Mouse (Mus musculus) thymus, postnatal 14 days (tissue): ENCODE measurements around the gene Tbl1xr1.

Source experiments
- DNase-seq: peaks from one replicate; pipeline ENCODE4 v3.0.0; 2021

The Tbl1xr1 gene

DNA sequence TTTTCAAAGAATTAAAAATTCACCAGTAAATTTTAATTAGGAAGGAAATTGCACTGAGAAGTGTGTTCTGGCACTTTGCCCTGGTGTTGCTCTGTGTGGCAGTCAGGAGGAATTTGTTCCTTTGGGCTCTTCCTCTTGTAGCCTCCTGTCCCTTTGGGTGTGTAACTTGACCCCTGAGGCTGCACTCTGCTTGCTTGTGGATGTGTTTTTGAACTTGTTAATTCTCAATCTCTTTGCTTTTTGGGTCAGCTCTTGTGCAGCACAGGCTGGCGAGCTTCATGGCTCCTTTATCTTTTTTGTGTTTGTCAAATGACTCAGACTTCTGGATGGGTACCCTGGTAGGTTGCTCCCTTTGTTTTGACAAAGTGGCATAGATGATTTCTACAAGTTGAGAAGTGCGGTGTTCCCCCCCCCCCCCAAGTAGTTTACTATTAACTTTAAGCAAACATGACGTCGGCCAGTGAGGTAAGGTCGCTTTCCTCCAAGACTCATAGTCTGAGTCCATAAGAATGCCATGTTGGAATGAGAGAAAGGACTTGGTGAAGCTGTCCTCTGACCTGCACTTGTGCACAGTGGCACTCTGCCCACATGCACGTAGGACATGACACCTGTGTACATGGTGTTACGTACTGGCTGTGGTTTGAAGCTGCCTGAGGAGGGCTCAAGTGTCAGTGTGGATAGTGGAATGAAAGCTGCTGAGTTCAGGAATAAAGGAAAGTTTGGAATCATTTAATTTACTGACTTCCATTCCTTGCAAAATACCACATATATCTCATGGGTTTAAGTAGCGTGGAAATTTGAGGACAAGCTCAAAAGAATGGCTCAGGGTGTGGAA lies 14.2 kb downstream of the Tbl1xr1 start:
- DNase-seq, result no peak

- DNase-seq, result no peak
Measured at GRCm38 (mm10) chr3:22091266-22091550, 14.8 kb downstream of the Tbl1xr1 start.

GRCm38 (mm10) chr3:22091681-22092080 lies 15.2 kb downstream of the Tbl1xr1 start:
- no peak for DNase-seq

- DNase-seq, result no peak
Measured at GRCm38 (mm10) chr3:22092784-22093183, 16.3 kb downstream of the Tbl1xr1 start.

DNA sequence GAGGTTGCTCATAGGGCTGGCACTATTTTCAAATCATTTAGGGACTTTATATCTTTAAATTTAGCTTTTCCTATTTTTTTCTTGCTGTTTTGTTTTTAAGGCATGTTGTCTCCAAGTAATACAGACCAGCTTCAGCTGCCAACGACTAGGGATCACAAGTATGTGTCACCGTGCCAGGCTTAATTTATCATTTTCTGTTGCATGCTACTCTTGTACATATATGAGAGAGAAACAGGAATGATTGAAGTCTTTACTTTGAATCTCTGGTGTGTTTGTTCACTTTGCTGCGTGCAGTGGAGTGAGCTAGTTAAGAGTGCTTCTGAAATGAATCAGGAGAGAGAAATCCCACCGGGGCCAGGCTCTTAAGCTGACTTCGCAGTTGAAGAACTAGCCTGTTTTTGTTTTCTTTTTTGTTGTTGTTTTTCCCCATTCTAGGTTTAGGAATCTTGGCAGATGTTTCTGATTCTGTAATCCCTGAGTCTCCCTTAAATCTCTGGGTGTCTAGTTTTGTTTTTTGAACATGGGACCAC lies 27.6 kb downstream of the Tbl1xr1 start:
- DNase-seq, result no peak

- no peak for DNase-seq
Measured at GRCm38 (mm10) chr3:22105471-22105870, 29.0 kb downstream of the Tbl1xr1 start.

DNA sequence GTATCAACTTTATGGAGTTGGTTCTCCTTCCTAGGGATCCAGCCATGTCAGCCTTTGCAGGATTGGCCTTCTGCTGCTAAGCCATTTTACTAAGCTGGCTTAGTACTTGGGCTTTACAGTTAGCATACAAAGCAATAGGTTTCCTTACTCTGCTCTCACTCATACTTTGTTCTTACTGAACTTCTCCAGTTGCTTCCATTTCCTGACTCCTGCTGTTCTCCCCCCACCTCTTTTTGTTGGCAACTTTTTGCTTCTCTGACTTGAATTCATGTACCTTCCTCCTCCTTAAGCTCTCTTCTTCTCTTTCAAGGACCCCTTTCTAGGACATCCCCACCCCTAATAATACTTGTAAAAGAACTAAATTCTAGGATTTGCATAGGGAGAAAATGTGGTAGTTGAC lies 31.6 kb downstream of the Tbl1xr1 start:
- DNase-seq, result no peak

- peak; percentile 25 for DNase-seq
Measured at GRCm38 (mm10) chr3:22109651-22110050, 33.2 kb downstream of the Tbl1xr1 start.

- DNase-seq, result no peak
Measured at GRCm38 (mm10) chr3:22113773-22114172, 37.3 kb downstream of the Tbl1xr1 start.

GRCm38 (mm10) chr3:22115221-22115620 lies 38.8 kb downstream of the Tbl1xr1 start:
- peak; percentile 45 for DNase-seq

- DNase-seq, result no peak
Measured at GRCm38 (mm10) chr3:22115678-22116077, 39.2 kb downstream of the Tbl1xr1 start.

- no peak for DNase-seq
Measured at GRCm38 (mm10) chr3:22116188-22116587, 39.7 kb downstream of the Tbl1xr1 start.

DNA sequence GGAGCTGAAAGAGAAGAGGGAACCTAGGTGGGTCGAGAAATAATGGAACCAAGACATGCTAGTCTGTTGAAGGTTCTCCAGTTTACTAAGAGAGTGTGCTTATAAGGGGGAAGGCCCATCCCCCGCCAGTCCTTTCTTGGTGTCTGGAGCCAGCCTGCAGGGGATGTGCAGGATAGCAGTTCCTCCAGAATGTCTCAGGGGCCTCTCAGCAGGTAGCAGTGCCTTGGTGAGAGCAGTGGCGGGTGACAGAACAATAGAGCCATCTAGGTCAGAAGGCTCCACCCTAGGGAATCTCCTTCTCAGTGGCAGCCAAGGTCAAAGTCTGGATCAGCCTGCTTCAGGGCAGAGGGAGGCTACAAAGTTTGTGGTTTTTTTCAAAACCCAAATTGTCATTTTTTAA lies 45.3 kb downstream of the Tbl1xr1 start:
- DNase-seq, result peak; percentile 57

GRCm38 (mm10) chr3:22123145-22123544 lies 46.7 kb downstream of the Tbl1xr1 start:
- DNase-seq, result no peak

DNA sequence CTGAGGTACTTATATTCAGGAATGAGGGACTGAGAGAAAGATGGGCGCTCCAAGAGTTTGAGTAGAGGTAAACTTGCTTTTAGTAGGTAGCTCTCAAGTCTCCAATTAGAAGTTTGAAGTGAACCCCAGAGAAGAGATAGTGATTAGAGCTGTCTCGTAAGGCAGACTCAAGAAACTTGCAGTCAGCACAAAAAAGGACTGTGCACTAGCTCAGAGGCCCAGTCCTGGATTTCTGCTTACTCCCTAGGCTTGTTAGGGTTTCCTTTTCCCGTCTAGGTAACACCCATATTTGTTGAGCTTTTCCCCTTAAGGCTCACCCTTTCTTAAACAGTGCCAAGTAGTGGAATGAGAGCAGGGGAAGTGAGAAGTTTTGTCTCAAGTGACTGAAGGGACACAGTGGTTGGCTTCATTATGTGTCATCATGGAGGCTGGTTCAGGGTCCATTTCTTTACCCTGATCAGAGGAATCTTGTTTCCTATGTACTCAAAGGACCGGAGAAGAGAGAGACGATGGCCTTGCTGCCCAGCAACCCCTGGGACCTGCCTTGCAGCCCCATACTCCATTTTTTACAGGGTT lies 49.9 kb downstream of the Tbl1xr1 start:
- no peak for DNase-seq

DNA sequence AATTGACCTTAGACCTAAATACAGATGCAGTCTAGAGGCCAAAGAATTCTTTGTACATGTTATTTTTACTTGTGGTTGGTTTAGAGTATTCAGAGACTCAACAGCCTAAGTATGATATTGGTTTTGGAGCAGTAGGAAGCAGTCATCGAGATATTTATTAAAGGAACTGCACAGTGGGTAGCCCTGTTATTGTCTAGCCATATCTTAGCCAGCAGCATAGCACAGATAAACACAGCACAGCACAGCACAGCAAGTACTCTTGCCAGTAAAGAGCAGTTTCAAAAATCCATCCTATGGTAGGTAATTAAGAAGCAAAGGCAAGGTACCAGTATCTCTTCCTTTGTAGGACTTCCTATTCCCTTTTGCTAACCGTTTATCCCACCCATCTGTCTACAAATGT lies 54.8 kb downstream of the Tbl1xr1 start:
- no peak for DNase-seq

GRCm38 (mm10) chr3:22133626-22134025 lies 57.2 kb downstream of the Tbl1xr1 start:
- DNase-seq, result no peak

GRCm38 (mm10) chr3:22137793-22138579 lies 61.5 kb downstream of the Tbl1xr1 start:
- DNase-seq, result peak; percentile 28

GRCm38 (mm10) chr3:22138580-22139099 lies 62.2 kb downstream of the Tbl1xr1 start:
- no peak for DNase-seq

- no peak for DNase-seq
Measured at GRCm38 (mm10) chr3:22140111-22140658, 63.7 kb downstream of the Tbl1xr1 start.

DNA sequence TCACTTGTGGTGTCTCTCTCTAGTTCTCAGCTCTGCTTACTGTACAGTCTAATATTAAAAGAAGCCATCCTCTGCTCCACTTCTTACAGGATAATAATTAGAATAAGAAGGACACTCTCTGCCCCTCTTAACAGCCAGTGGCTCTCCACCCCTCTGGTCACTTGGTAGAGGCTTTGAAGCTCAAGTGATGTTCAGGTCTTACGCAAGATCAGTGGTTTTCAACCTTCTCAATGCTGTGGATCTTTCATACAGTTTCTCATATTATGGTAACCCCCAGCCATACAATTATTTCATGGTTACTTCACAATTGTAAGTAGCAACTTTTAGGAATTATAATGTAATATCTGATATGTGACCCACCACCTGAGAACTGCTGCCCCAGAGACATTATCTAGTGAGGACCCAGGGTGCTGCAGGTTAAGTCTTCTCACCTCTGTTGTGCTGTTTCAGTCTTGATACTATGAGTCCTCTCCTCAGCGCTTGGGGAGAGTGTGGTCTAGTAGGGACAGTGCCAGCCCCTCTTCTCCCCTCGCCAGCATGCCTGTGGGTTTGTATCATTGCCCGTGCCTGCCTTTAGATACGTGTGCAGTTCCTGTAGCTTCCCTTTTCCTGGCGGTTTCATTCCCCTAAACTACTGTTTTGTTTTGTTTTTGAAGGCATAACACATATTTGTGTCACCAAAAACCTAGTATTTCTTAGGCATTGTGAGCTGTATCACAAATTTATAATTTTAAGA lies 65.7 kb downstream of the Tbl1xr1 start:
- DNase-seq, result no peak
